Mouse (Mus musculus) cerebellum, adult 9-10 months (tissue): ENCODE measurements around the gene Dab2ip.

Experiments used
- DNase-seq: peaks from one replicate; pipeline ENCODE4 v3.0.0; 2022

Gene Dab2ip

GRCm38 (mm10) chr2:35722821-35723220 lies 164.8 kb downstream of the Dab2ip start:
- DNase-seq = peak; percentile 77

GRCm38 (mm10) chr2:35723267-35723666 lies 165.2 kb downstream of the Dab2ip start:
- peak; percentile 56 for DNase-seq

DNA sequence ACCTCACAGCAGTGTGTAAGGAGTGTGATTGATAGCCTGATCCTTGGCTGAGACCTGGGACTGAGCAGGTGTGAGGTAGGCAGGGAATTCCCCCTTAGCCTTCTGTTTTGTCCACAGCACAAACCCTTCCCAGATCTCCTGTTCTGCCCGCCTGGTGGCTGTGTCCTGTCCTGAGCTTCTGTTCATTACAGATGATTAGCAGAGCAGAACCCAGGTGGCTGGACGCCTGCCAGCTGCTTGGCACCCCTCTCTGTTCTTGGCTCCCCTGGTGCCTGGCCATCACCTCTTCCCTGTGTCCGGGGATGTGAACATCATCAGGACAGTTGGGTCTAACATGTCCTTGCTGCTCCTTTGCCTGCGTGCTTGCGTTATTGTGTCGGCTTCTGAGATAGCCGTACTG lies 165.6 kb downstream of the Dab2ip start:
- DNase-seq = peak; percentile 88

DNA sequence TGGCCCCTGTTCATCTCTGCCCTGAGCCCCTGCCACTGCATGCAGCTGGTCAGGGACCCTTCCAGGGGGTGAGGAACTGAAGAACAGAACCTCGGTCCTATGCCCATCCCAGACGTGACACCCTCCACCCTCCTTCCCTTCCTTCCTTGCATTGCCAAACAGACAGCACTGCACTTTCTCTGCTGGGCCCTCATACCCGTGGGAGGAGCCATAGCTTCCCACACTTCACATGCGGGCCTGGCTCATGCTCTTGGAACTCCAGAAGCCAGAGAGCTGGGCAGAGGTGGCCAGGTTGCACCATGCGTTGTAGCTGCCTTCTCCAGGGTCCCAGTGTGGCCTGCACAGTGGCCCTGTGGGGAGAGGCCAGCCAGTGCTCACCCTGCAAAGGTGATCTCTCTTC lies 170.6 kb downstream of the Dab2ip start:
- DNase-seq = no peak

GRCm38 (mm10) chr2:35729077-35730065 lies 171.3 kb downstream of the Dab2ip start:
- no peak for DNase-seq

DNA sequence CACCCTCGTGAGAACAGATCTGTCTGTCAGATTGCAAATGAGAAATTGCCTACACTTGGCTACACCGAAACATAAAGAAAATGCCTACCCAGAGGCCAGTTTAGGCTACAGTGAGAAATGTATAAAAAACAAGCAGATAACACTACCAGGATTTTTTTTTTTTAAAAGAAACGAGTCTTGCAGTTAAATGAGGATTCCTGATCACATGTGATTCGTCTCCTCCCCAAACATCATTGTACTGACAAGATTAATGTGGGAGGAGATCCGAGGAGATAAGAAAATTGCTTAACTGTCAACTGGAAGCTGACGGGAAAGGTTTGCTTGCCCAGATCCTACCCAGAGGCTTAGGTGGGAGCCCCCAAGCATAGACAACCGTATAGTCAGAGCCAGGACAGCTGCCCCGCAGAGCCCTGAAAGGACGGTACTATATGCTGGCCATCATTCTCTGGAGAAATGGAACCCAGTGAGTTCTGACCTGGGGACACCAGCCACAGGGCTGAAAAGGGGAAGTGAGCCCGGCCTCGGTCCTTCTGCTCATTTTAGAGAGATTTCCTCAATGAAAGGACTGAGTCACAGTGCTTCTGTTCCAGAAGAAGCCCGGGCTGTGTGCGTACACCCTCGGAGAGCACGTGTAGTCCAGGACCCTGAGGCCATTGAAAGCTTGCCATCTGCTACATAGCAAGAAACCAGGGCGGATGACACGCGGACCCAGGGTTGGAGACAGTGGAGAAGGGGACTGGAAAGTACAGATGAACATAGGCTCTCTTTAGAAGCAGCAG lies 173.8 kb downstream of the Dab2ip start:
- DNase-seq = no peak

GRCm38 (mm10) chr2:35735001-35735400 lies 176.9 kb downstream of the Dab2ip start:
- DNase-seq = no peak

DNA sequence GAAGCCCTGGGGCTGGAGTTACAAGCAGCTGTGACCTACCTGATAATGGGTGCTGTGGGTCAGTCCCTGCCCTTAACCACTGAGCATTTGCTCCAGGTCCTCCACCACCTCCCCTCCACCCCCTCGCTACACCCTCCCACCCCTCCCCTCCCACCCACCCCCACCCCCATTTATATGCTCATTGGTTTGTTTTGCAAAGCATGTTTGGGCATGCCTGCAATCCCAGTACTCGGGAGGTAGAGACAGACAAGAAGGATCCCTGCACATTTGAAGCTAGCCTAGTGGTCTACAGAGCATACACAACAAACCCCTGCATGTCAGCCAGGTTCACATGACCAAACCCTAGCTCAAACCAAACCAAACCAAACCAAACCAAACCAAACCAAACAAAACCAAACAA lies 178.0 kb downstream of the Dab2ip start:
- no peak for DNase-seq

GRCm38 (mm10) chr2:35737467-35738027 lies 179.5 kb downstream of the Dab2ip start:
- no peak for DNase-seq

DNA sequence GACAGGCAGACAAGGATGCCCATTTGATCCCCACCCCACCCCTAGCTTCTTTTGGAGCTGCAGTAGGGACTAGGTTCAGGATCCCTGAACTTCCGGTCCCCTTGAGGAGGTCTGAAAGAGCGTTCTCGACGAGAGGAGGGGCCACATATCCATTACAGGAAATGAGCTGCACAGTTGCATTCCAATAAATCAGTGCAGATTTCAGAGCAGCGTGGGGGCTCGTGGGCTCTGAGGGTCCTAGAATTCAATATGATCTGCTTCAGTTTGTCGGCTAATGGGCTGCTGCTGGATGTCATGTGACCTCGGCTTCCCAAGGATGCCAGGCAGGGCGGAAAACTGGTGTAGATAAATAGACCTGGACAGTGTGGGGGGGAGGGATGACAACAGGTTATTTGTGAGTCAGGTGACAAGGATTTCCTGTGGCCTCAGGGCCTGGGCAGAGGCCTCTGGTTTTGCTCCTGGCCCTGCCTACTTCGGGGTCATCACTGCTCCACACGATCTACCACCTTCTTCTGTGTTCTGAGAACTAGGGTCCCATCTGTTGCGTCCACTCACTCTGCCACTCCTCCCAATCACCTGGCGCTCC lies 181.7 kb downstream of the Dab2ip start:
- DNase-seq = no peak

- DNase-seq = no peak
These were observed 187.8 kb downstream of the Dab2ip start for GRCm38 (mm10) chr2:35745876-35746275.

- DNase-seq = peak; percentile 86
These were observed 188.6 kb downstream of the Dab2ip start for GRCm38 (mm10) chr2:35746638-35747037.

DNA sequence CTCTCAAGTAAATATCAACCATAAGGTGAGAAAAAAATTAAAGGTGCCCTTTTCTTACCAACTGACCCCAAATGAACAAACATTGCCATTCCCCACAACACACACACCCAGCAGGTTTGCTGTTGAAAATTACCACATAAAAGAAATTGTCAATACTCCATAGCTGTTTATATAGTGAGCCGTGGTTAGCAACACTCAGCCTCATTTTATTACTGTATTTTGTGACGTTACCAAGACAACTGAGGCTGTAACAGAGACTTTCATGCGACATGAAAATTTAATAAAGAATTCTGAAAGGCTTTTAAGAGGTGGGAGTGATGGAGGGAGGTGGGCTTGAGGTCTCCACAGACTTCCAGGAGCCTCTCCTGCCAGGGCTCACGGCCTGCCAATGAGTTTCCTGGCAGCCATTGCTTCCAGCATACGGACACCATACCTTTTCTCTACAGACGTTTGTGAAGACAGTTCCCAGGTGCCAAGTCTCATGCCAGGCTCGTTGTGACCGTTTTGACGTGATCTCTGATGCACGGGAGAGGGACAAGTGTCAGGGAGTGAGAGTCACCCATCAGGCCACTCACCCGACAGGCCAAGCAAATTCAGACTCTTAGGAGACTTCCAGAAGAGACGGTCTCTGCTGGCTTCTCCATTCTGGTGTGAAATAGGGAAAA lies 189.4 kb downstream of the Dab2ip start:
- peak; percentile 69 for DNase-seq

DNA sequence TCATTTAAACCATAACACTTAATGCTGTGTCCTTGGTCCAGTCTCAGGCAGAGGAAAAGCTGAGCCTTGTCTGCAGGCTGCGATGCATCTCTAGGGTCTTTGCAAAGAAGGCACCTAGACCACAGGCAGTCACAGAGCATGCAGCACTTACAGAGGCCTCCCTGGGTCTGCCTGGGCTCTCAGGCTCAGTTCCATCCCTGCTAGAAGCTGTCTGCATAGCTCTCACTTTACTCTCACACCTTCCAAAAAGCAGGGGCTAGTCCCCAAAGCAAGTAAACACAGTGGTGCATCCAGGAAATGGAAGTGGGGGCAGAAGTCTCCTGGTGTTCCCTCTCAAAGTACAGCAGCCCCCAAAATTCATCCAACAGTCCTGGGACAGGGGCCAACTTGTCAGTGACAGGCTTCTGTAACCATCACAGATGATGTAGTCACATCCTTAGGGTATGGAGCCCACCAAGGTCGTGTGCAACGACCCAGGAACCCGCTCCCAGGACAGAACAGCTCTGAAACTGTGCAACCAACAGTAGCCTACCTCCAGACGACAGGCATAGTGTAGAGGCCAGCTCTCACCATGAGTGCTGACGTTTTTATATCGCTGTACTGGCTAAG lies 192.6 kb downstream of the Dab2ip start:
- DNase-seq = no peak

DNA sequence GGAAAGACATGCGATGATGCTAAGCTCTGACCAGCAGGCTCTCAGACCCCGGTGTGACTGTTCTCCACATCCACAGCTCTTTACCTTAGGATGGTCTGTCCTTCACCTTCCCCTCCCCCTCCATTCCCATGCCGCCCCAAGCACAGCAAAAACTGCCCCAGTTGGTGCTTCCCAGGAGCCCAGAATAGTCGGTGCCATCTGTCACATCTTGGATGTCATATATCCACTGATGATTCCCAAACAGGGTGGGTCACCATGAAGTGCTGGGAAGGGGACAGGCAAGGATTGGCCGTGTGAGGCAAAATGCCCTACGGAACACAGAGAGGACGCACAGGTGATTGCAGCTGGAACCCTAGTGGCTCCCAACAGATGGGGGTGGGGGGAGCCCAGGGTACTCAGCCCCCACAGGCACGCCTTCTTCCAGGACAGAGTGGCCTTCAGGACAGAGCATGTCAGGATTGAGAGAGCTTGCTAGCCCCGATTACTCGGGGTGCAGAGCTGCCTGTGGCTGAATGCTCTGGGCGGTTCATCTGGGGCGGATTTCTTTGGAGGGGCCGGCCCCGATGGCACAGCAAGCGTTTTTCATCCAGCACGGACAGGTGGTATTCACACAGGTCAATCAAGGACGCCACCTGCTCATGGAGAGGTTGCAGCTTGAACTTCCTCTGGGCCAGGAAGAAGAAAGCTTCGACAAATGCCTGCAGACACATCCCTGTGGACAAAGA lies 193.9 kb downstream of the Dab2ip start:
- DNase-seq = peak; percentile 82

DNA sequence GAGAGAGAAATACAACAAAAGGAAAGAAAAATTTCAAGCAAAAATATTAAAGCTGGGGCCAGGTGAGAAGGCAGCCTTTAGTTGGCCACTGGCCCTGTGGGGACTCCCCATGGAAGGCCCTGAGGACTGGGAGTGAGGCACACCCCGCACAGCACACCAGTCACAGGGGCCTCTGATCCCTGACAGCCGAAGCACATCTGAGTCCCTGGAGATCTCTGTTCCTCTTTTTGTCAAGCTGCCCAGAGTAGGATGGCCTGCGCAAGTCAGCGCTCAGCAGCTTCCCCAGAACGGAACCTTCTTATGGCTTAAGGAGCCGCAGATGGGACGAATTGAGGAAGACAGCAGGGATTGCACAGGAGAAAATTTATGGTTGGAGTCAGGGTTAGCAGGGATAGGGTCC lies 198.4 kb downstream of the Dab2ip start:
- DNase-seq = no peak

- no peak for DNase-seq
These were observed 202.3 kb downstream of the Dab2ip start for GRCm38 (mm10) chr2:35760352-35760751.

GRCm38 (mm10) chr2:35760867-35761266 lies 202.8 kb downstream of the Dab2ip start:
- no peak for DNase-seq

DNA sequence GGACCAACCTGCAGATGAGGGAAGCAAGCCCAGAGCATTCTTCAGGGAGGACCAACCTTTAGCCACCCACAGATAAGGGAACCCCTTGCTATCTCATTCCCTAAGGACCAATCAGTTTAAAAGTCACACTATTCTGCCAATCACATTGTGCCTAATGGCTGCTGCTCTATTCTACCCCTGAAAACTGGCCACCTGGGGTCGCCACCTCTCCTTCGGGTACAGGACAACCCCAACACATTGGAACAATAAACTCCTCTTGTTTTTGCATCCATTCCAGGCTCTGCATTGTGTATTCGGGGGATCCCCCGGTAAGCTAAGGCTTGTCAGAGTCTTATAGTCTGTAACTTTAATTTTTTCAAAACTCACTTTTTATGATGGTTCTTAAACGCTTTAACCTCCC lies 203.4 kb downstream of the Dab2ip start:
- no peak for DNase-seq

DNA sequence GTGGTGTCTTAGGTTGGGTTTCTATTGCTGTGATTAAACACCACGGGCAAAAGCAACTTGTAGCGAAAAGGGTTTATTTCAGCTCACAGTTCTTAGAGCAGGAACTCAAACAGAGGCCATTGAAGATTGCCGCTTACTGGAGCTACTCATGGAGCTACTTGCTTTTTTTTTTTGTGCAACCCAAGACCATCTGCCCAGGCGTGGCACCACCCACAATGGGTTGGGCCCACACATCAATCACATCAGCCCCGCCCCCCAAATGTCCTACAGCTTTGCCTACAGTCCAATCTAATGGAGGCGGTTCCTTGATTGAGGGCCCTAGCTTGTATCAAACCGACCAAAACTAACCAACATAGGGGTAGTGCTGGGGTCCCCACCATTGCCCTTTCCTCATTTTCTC lies 205.8 kb downstream of the Dab2ip start:
- DNase-seq = no peak

DNA sequence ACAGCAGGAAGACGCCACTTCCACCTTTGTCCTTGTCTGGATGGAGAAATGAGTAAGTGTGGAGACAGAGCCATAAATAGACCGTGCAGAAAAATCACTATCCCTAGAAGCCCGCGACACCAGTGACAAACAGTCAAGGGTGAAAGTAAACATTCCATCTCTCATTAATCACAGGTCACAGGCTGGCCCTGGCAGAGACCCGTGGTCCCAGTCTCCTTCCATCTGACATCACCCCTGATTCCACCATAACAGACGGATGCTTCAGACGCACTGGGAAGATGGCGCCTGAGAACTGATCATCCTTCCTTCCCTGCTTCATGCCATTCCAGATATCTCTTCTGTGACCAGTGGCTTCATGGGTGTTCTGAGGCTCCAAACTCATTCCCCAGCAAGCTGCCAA lies 206.3 kb downstream of the Dab2ip start:
- DNase-seq = no peak
